Mouse (Mus musculus): ENCODE measurements at regions not wholly inside any gene's neighbourhood (a gene's known extent, or its start where the extent isn't known, plus 50 kb on each side); places are given as distances from the start of the nearest gene placed in this dataset.
"Not testable (repeated sequence)": the region's sequence is repeated elsewhere in the genome, so short reads cannot be mapped to it uniquely, and the experiment has no call there.

DNA sequence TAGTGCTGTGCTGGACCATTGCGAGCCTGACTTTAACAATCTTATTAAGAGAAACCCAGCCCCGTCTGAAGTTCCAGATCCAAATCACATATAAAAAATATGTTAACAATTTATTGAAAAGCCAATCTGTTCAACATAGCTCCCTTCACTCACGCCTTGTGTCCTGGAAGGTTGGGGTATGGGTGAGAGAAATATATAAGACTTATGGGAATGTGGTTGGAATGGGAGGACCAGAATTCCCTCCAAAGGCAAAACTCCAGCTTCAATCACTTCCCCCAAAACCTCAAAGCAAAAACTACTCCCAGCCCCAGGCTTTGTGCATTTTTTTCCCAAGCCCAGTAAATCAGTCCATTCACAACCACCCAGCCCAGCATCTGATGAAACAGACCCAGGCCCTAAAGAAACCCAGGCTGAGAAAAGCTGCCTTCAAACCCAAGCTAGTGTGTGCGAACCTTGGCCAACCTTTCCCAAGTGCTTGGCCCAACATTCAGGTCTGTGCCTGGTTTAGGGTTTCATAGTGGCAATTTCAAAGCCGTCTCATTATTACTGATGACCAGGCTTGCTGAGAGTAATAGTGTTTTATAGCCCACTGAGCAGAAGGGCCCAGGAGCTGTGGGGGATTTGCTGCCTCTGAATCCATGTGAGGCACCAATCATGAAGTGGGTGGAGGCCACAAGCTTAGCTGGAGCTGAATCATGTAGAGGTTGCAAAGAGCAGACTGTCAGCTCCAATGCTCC, 517.0 kb downstream of the Bnc2 start:
- H3K4me3 ChIP-seq (replicated peaks), result no peak overlapping the region
- H3K4me2 ChIP-seq, result no peak overlapping the region
- no peak for ATAC-seq (ENCODE audit: low FRiP score)
- no peak overlapping the region for H3K27ac ChIP-seq
- WGBS, result 88% methylated on average over 5 of the region's 5 CpGs
- no peaks in the 10 kb centered on the region for H3K27me3 ChIP-seq
- no peak overlapping the region for H3K9ac ChIP-seq
- no peaks in the 10 kb centered on the region for H3K36me3 ChIP-seq (replicated peaks)
- no peaks in the 10 kb centered on the region for H3K4me1 ChIP-seq
- no peaks in the 10 kb centered on the region for H3K9me3 ChIP-seq

DNA sequence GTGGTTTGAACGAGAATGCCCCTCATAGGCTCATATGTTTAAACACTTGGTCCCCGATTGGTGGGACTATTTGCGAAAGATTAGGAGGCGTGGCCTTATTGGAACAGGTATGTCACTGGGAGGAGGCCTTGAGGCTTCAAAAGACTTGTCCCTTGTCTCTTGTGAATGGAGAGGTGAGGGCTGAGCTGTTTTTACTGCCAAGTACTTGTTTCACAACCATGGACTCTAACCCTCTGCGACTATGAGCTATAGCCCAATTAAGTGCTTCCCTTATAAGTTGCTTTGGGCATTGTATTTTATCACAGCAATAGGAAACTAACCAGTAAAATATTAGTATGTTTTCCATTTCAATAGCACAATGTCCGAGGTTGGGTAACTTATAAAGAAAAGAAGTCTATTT, 511.7 kb downstream of the Bnc2 start:
- Histone ChIP-seq H3K4me1 (no peaks in the 10 kb centered on the region), H3K9ac (no peak overlapping the region), H3K4me2 (no peak overlapping the region), H3K27ac (no peak overlapping the region), H3K4me3 (replicated peaks) (no peak overlapping the region), H3K27me3 (no peaks in the 10 kb centered on the region), H3K36me3 (replicated peaks) (no peaks in the 10 kb centered on the region), H3K9me3 (no peaks in the 10 kb centered on the region)
- no peak for ATAC-seq (ENCODE audit: low FRiP score)
- 88% methylated on average over 6 of the region's 6 CpGs for WGBS

DNA sequence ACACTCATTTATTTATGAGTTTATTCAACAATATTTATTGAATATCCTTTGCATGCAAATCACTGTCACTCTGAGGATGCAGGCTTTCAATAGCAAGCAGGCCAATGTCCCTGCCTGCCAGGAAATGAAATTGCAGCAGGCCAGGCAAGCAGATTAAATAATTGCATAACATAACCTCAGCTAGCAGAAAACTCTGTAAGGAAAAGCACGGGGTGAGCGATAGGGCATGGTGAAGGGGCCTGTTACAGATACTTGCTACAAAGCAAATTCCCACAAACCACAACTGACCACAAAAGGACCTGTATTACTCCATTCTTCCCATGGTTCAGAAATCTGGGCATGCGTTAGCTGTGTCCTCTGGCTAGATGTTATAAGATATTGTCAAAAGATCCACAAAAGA, 509.8 kb downstream of the Bnc2 start:
- no peaks in the 10 kb centered on the region for H3K4me1 ChIP-seq
- H3K27me3 ChIP-seq, result no peaks in the 10 kb centered on the region
- 94% methylated on average over 3 of the region's 3 CpGs for WGBS
- no peak overlapping the region for H3K27ac ChIP-seq
- H3K4me3 ChIP-seq (replicated peaks), result no peak overlapping the region
- no peaks in the 10 kb centered on the region for H3K9me3 ChIP-seq
- no peaks in the 10 kb centered on the region for H3K36me3 ChIP-seq (replicated peaks)
- H3K4me2 ChIP-seq, result no peak overlapping the region
- ATAC-seq (ENCODE audit: low FRiP score), result no peak
- no peak overlapping the region for H3K9ac ChIP-seq

DNA sequence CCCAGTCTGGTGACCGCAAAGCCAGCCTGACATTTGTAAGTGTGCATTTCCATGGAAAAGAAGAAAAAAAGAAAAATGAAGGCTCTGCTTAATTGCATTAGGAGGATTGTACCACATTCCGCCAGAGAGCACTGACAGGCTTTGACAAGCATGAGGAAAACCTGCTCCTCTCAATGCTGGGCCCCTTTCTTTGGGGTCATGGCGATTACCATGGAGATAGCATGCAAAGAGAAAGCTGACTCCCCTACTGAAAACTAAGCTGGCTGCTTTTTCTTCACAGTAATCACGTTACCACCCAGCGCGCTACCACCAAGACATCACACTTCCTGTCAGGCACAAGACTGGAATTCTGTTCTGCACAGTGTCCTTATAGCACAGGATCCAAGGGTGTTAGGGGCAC, 502.2 kb downstream of the Bnc2 start:
- peaks cover 6% of the 10 kb centered on the region; the same call in 1 of the 2 replicates for H3K27me3 ChIP-seq
- 19% methylated on average over 6 of the region's 6 CpGs for WGBS
- H3K4me3 ChIP-seq (replicated peaks), result no peak overlapping the region
- no peak overlapping the region for H3K9ac ChIP-seq
- H3K36me3 ChIP-seq (replicated peaks), result no peaks in the 10 kb centered on the region
- no peak overlapping the region for H3K27ac ChIP-seq
- peak; percentile 77 for ATAC-seq (ENCODE audit: low FRiP score)
- no peaks in the 10 kb centered on the region for H3K9me3 ChIP-seq
- no peak overlapping the region for H3K4me2 ChIP-seq
- peaks cover 21% of the 10 kb centered on the region for H3K4me1 ChIP-seq

DNA sequence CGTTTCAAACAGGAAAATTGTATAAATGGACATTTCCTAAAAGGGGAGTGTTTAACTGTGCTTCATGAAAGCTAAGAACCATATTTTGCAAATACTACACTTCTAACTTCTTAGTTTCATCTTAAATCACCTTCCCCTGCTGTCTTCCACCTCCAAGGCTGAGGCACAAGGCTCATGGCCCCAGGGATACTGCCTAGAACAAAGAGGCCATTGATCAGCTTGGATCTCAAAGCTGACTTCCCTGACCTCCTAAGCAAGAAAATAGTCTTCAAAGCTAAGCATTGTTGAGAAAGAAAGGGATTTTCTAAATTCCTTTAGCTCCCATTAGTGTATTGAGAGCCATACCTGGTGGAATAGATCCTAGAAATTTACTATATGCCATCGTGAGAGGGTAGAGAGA, 501.6 kb downstream of the Bnc2 start:
- 39% methylated on average over 2 of the region's 2 CpGs for WGBS
- Histone ChIP-seq H3K9me3 (no peaks in the 10 kb centered on the region), H3K36me3 (replicated peaks) (no peaks in the 10 kb centered on the region), H3K27me3 (peaks cover 6% of the 10 kb centered on the region; the same call in 1 of the 2 replicates), H3K27ac (no peak overlapping the region), H3K4me1 (peaks cover 23% of the 10 kb centered on the region), H3K4me2 (no peak overlapping the region), H3K4me3 (replicated peaks) (no peak overlapping the region), H3K9ac (no peak overlapping the region)
- no peak for ATAC-seq (ENCODE audit: low FRiP score)

DNA sequence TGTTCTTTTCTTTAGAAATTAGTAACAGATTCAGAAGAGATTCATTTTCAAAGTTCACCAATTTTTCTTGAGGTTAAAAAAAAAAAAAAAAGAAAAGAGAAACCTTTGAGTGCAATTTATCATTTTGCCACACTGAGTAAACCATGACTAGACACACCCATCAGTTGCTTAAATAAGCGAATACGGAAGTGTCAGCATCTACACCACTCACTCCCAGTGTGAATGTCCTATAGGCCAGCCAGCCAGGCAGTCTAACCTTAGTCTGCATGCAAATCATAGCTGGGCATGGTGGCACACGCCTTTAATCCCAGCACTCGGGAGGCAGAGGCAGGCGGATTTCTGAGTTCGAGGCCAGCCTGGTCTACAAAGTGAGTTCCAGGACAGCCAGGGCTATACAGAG, 498.6 kb downstream of the Bnc2 start:
- H3K9me3 ChIP-seq; H3K9ac ChIP-seq; H3K36me3 ChIP-seq (replicated peaks); H3K4me2 ChIP-seq; H3K27ac ChIP-seq; ATAC-seq (ENCODE audit: low FRiP score); H3K27me3 ChIP-seq; H3K4me3 ChIP-seq (replicated peaks): not testable (repeated sequence)
- 93% methylated on average over 6 of the region's 6 CpGs for WGBS
- H3K4me1 ChIP-seq, result peaks cover 23% of the 10 kb centered on the region

DNA sequence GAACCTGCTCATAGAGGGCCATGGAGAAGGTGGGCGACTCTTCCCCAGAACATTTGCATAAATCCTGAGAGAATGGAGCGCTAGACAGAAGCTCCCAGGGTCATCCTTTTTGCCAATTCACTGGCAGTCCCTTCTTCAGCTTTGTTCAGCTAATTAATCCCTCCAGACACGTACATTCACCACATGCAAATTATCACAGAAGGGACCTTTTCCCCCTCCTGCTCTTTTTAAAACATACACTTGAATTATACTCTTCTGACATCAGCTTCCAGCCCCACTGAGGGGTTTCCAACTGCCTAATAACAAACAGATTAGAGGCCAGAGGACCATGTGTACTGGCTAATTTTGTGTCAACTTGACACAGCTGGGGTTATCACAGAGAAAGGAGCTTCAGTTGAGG, 497.2 kb downstream of the Bnc2 start:
- 18% methylated on average over 3 of the region's 3 CpGs for WGBS

DNA sequence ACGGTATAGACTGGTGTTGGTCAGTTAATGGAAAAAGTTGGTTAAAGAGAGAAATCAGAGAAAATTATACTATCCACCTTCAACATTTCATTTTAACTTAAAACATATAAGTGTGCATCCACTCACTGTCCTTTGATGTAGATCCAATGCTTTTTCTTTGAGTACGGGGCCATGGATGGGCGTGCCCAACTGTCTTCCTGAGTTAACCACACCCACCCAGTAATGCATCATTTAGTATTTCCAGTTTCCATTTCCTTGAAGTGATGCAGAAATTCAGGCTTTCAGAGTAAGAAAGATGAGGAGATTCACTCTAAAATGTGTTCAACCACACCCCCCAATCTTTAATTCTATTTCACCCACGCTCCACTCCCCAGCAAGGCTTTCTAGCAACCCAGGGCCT, 490.6 kb downstream of the Bnc2 start:
- Histone ChIP-seq H3K27ac (no peak overlapping the region), H3K4me2 (no peak overlapping the region), H3K36me3 (replicated peaks) (no peaks in the 10 kb centered on the region), H3K27me3 (0 out of 2 replicates have a peak, but pooled peaks cover 5% of the 10 kb centered on the region), H3K9me3 (no peaks in the 10 kb centered on the region; the same call in 1 of the 2 replicates), H3K4me3 (replicated peaks) (no peak overlapping the region), H3K4me1 (no peaks in the 10 kb centered on the region), H3K9ac (no peak overlapping the region)
- ATAC-seq (ENCODE audit: low FRiP score), result no peak
- WGBS, result 93% methylated on average over 4 of the region's 4 CpGs

More for the DNA sequence above, 497.2 kb downstream of the Bnc2 start:
- Histone ChIP-seq H3K9me3 (no peaks in the 10 kb centered on the region; the same call in 1 of the 2 replicates), H3K4me2 (no peak overlapping the region), H3K4me3 (replicated peaks) (no peak overlapping the region), H3K4me1 (peaks cover 17% of the 10 kb centered on the region), H3K27ac (no peak overlapping the region), H3K9ac (no peak overlapping the region), H3K27me3 (peaks cover 6% of the 10 kb centered on the region; the same call in 1 of the 2 replicates), H3K36me3 (replicated peaks) (no peaks in the 10 kb centered on the region)
- 0 out of 2 replicates have a peak, but pooled peaks have one; percentile 44 for ATAC-seq (ENCODE audit: low FRiP score)

DNA sequence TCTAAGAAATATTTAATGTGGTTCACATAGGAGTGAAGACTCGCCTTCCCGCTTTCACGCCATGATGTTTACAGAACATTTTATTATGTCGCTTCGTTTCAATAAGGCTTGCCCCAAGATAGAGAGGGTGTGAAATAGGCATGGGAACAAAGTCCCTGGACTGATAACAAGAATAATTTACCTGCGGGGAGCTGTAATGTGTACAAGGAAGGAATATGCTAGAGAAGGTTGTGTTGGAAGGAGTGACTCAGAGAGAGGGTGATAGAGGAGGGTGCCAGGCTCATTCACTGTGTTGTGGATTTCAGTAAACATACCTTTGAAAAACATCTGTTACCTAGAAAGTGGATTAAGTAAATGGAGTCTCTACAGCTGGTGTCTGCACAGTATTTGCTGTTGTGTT, 490.2 kb downstream of the Bnc2 start:
- Histone ChIP-seq H3K36me3 (replicated peaks) (no peaks in the 10 kb centered on the region), H3K27ac (no peak overlapping the region), H3K4me1 (no peaks in the 10 kb centered on the region), H3K4me3 (replicated peaks) (no peak overlapping the region), H3K9ac (no peak overlapping the region), H3K27me3 (0 out of 2 replicates have a peak, but pooled peaks cover 5% of the 10 kb centered on the region), H3K9me3 (no peaks in the 10 kb centered on the region; the same call in 1 of the 2 replicates), H3K4me2 (no peak overlapping the region)
- no peak for ATAC-seq (ENCODE audit: low FRiP score)
- WGBS, result 95% methylated on average over 6 of the region's 6 CpGs

DNA sequence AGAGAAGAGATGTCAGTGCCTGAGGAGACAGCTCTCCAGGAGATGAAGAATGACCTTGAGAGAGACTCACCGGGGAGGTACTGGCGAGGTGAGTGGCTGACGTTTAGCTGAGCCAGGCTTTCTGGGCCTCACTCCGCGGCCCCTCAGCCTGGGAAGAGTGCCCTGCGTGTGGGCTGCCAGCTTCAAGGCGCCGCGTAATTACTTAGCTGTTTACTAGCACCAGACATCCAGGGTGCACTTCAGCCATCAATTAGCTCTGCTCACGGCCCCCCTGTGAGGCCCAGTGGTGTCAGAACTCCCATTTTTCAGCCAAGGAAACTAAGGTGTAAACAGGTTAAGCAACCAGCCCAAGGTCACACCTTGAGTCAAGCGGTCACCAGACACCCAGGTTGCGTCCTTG, 485.8 kb downstream of the Bnc2 start:
- 79% methylated on average over 12 of the region's 12 CpGs for WGBS
- Histone ChIP-seq H3K4me2 (no peak overlapping the region), H3K4me1 (0 out of 2 replicates have a peak, but pooled peaks cover 3% of the 10 kb centered on the region), H3K4me3 (replicated peaks) (no peak overlapping the region), H3K9me3 (no peaks in the 10 kb centered on the region), H3K9ac (no peak overlapping the region), H3K36me3 (replicated peaks) (no peaks in the 10 kb centered on the region), H3K27me3 (0 out of 2 replicates have a peak, but pooled peaks cover 5% of the 10 kb centered on the region), H3K27ac (no peak overlapping the region)
- ATAC-seq (ENCODE audit: low FRiP score), result no peak

DNA sequence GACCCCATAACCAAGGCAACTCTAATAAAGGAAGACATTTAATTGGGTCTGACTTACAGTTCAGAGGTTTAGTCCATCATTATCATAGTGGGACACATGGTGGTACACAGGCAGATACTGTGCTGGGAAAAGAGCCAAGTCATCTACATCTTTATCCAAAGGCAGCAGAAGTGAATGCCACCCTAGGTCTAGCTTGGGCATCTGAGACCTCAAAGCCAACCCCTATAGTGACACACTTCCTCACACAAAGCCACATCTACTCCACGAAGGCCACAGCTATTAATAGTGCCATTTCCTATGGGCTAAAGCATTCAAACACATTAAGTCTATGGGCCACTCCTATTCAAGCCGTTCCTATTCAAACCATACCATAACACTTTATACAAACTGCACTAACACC, 483.8 kb downstream of the Bnc2 start:
- Histone ChIP-seq H3K36me3 (replicated peaks) (no peaks in the 10 kb centered on the region), H3K27me3 (0 out of 2 replicates have a peak, but pooled peaks cover 5% of the 10 kb centered on the region), H3K9me3 (no peaks in the 10 kb centered on the region), H3K4me3 (replicated peaks) (no peak overlapping the region), H3K4me1 (0 out of 2 replicates have a peak, but pooled peaks cover 3% of the 10 kb centered on the region), H3K9ac (no peak overlapping the region), H3K27ac (no peak overlapping the region), H3K4me2 (no peak overlapping the region)
- 93% methylated on average over 2 of the region's 2 CpGs for WGBS
- ATAC-seq (ENCODE audit: low FRiP score), result no peak

DNA sequence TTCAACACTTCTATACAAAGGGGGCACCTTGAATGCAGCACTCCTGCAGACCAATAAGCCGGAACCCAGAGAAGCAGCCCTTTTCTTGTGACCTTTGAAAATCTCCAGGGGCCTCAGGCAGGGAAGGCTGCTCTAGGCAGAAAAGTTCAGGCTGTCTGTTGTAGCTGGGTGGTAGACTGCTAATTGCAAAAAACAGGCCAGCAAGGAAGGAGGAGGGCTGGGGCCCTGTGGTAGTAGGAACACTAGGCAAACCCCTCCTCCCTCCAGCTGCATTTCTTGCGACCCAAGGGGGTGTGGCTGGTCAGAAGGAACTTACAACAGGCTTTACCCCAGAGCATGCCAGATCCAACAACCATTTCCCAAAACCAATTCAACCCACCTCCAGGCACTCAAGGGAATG, 482.8 kb downstream of the Bnc2 start:
- WGBS, result 61% methylated on average over 2 of the region's 2 CpGs
- no peak overlapping the region for H3K9ac ChIP-seq
- no peaks in the 10 kb centered on the region for H3K9me3 ChIP-seq
- H3K27ac ChIP-seq, result no peak overlapping the region
- H3K4me2 ChIP-seq, result no peak overlapping the region
- no peak overlapping the region for H3K4me3 ChIP-seq (replicated peaks)
- ATAC-seq (ENCODE audit: low FRiP score), result no peak
- H3K4me1 ChIP-seq, result 0 out of 2 replicates have a peak, but pooled peaks cover 3% of the 10 kb centered on the region
- no peaks in the 10 kb centered on the region for H3K36me3 ChIP-seq (replicated peaks)
- peaks cover 4% of the 10 kb centered on the region; the same call in 1 of the 2 replicates for H3K27me3 ChIP-seq

DNA sequence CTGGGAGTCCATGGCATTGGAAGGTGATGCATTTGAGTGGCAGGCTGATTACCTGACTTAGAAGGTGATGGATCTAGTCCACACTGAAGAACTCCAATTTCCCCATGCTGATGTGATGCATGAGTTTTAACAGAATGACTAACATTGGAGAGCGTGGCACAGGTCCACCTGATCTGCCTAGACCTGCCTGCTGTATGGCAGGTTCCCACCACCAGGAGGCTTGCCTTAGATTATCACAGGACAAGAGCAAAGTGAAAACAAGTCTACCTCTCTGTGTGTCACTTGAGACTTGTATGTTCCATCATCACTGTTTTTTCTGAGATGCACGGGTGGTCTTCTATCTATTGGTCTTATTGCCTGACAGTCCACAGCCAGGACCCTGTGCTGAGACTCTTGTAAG, 478.3 kb downstream of the Bnc2 start:
- no peak overlapping the region for H3K4me3 ChIP-seq (replicated peaks)
- H3K27me3 ChIP-seq, result peaks cover 6% of the 10 kb centered on the region; the same call in 1 of the 2 replicates
- H3K9me3 ChIP-seq, result no peaks in the 10 kb centered on the region
- ATAC-seq (ENCODE audit: low FRiP score), result no peak
- no peak overlapping the region for H3K4me2 ChIP-seq
- no peaks in the 10 kb centered on the region for H3K36me3 ChIP-seq (replicated peaks)
- peaks cover 11% of the 10 kb centered on the region for H3K4me1 ChIP-seq
- WGBS, result 92% methylated on average over 2 of the region's 2 CpGs
- no peak overlapping the region for H3K9ac ChIP-seq
- H3K27ac ChIP-seq, result no peak overlapping the region

Measured in forebrain, embryonic 12.5 days (tissue).